Mouse (Mus musculus) stomach, postnatal 0 days (tissue): ENCODE measurements at regions not wholly inside any gene's neighbourhood (a gene's known extent, or its start where the extent isn't known, plus 50 kb on each side); places are given as distances from the start of the nearest gene placed in this dataset.

Experiments used
- ATAC-seq: fragments of 200-750 bp; cut with Nextera tagmentation; 2 replicates; pipeline ENCODE4 v1.8.0; 2017; ENCODE audit not compliant: low FRiP score, low TSS enrichment
- DNase-seq: peaks from one replicate; pipeline ENCODE4 v3.0.0-alpha.2; 2016; ENCODE audit warnings: low spot score
- H3K27ac ChIP-seq: fragments of 300-500 bp; sonication (generic); replicated peaks from 2 replicates; pipeline ENCODE4 v1.5.1; 2014; ENCODE audit warnings: mild to moderate bottlenecking, control low read depth
- H3K27me3 ChIP-seq: fragments of 300-500 bp; sonication (generic); 2 replicates; pipeline ENCODE4 v1.6.1; 2014; ENCODE audit warnings: low read length; ENCODE audit not compliant: control insufficient read depth, insufficient read depth
- H3K36me3 ChIP-seq: fragments of 300-500 bp; sonication (generic); 2 replicates; pipeline ENCODE4 v1.6.1; 2014; ENCODE audit warnings: low read length, mixed read lengths; ENCODE audit not compliant: control insufficient read depth, insufficient read depth
- H3K4me1 ChIP-seq: fragments of 300-500 bp; sonication (generic); replicated peaks from 2 replicates; pipeline ENCODE4 v1.6.1; 2014; ENCODE audit warnings: antibody characterized with exemption; ENCODE audit not compliant: control insufficient read depth, insufficient read depth
- H3K4me2 ChIP-seq: fragments of 300-500 bp; sonication (generic); replicated peaks from 2 replicates; pipeline ENCODE4 v1.6.1; 2014; ENCODE audit warnings: low read depth, mild to moderate bottlenecking, control low read depth, moderate library complexity
- H3K4me3 ChIP-seq: fragments of 300-500 bp; sonication (generic); 2 replicates; pipeline ENCODE4 v1.5.1; 2014; ENCODE audit warnings: low read depth, low read length, control low read depth
- H3K9ac ChIP-seq: fragments of 300-500 bp; sonication (generic); 2 replicates; pipeline ENCODE4 v1.6.1; 2014; ENCODE audit warnings: mild to moderate bottlenecking, low read length, control low read depth, mixed read lengths
- H3K9me3 ChIP-seq: fragments of 300-500 bp; sonication (generic); 2 replicates; pipeline ENCODE4 v1.6.1; 2016; ENCODE audit warnings: low read length; ENCODE audit not compliant: control insufficient read depth
- CTCF ChIP-seq: IDR thresholded peaks from 2 replicates; pipeline ENCODE4 v1.5.1; 2016; ENCODE audit warnings: antibody characterized with exemption, low read depth, mild to moderate bottlenecking, moderate library complexity
- EP300 ChIP-seq: optimal IDR thresholded peaks from 2 replicates; pipeline ENCODE3; 2016; ENCODE audit warnings: antibody characterized with exemption
- WGBS: fragments of 180-500 bp; shearing (Covaris S2); extraction: QIAGEN DNeasy Blood & Tissue Kit; methylation state at CpG from one replicate; pipeline ENCODE4 v1.1.7; 2014; 5-methylcytosine and 5-hydroxymethylcytosine counted together

DNA sequence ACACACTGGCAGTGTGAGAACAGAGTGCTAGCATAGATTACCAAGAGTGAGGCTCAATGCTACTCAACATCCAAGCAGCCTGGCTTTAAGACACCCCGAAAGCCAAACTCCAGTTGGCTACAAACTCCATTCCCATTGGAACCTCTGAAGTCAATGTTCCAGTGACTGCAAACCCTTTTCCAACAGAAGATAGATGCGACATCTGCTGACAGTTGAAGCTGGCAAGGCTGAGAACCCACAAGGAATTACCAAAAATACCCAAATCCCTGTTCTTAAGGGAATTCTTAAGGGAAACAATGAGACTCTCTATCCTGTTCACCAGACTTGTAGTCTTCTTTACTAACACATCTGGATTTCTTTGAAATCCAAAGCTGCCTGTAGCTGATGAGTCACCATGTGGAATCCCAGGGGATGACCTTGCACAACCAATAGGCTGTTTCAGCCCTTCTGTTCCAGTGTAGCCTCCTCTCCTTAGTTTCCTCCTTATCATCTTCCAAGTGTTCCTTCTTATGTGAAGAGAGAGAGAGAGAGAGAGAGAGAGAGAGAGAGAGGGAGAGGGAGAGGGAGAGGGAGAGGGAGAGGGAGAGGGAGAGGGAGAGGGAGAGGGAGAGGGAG, 70.1 kb upstream of the Xylt1 start:
- H3K27me3 ChIP-seq = no peaks in the 10 kb centered on the region
- H3K4me1 ChIP-seq = no peaks in the 10 kb centered on the region
- WGBS = 78% methylated on average over 2 of the region's 2 CpGs
- no peak overlapping the region for H3K27ac ChIP-seq
- H3K9ac ChIP-seq = no peak overlapping the region
- TF ChIP-seq CTCF (no peak), EP300 (no peak)
- no peaks in the 10 kb centered on the region for H3K9me3 ChIP-seq
- ATAC-seq (no peak), DNase-seq (no peak)
- no peak overlapping the region for H3K4me2 ChIP-seq
- no peak overlapping the region for H3K4me3 ChIP-seq
- H3K36me3 ChIP-seq = no peaks in the 10 kb centered on the region

DNA sequence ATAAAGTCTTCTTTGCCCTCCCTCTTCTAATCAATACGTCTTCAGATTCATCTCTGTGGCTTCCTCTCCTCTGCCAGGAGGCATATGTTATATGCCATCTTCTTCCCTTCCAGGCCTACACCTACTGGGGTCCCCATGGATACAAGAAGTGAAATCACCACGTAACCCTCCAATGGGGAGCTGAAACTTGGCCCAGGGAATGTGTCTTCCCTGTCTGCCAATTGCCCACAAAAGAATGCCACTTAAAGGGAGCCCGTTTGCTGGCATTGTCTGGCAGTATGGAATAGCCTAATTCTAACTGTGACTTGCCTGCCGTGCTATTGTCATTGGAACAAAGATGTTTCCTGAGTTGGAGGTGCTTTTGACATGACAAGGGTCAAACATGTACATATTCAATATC, 69.5 kb upstream of the Xylt1 start:
- Histone ChIP-seq H3K27me3 (no peaks in the 10 kb centered on the region), H3K36me3 (no peaks in the 10 kb centered on the region), H3K27ac (no peak overlapping the region), H3K9ac (no peak overlapping the region), H3K4me1 (no peaks in the 10 kb centered on the region), H3K9me3 (no peaks in the 10 kb centered on the region), H3K4me3 (no peak overlapping the region), H3K4me2 (no peak overlapping the region)
- WGBS = 63% methylated on average over 4 of the region's 4 CpGs
- TF ChIP-seq CTCF = no peak
- TF ChIP-seq EP300 = no peak
- DNase-seq = no peak
- no peak for ATAC-seq

DNA sequence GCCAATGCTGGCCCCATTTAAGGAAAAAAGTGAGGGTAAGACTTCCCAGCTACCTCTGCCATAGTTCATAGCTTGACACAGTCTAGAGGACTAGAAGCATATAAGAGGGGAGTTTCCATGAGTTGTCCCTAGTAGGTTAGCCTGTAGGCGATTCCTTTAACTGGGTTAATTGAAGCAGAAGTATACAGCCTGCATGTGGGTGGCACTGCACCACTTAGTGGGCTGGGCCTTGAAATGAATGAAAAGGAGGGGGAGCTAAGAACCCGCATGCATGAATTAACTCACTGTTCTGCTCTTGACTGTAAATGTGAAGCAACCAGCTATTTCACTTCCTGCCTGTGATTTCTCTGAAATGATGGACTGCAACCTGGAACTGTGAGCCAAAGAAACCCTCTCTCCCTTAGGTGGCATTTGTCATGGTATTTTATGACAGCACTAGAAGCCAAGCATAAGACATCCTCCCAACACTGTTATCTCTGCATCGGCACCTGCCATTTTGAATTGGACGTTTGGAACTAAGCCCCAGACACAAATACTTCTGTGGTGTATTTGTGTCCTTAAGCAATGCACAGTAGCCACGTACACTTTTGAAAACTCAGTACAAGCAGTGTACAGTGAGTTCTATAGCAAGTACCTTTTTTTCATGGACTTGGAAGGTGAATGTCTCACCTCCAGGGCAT, 64.5 kb upstream of the Xylt1 start:
- TF ChIP-seq EP300 (no peak), CTCF (no peak)
- 78% methylated on average over 5 of the region's 5 CpGs for WGBS
- DNase-seq = no peak

DNA sequence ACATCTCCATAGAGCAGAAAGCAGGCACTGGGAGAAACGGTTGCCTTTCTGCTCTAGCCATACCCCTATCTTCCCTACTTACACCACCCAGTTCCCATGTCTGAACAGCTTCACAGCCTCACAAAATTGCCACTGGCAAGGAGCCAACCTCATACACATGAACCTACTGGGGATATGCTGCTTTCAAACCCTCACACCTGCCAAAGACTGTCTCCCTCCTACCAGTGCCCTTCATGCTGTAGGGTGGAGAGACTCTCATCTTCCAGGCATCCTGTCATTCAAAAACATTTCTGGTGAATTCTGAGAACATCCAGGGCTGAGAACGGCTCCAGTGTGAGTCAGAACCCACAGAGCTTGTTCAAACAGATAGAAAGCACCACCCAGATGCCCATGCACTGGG, 63.4 kb upstream of the Xylt1 start:
- Histone ChIP-seq H3K4me3 (no peak overlapping the region), H3K4me2 (no peak overlapping the region), H3K27ac (no peak overlapping the region), H3K4me1 (no peaks in the 10 kb centered on the region), H3K36me3 (no peaks in the 10 kb centered on the region), H3K27me3 (no peaks in the 10 kb centered on the region), H3K9me3 (no peaks in the 10 kb centered on the region), H3K9ac (no peak overlapping the region)
- TF ChIP-seq CTCF (no peak), EP300 (no peak)
- DNase-seq (no peak), ATAC-seq (no peak)
- 30% methylated on average over 2 of the region's 2 CpGs for WGBS

More for the DNA sequence above, 64.5 kb upstream of the Xylt1 start:
- no peaks in the 10 kb centered on the region for H3K9me3 ChIP-seq
- no peak overlapping the region for H3K4me2 ChIP-seq
- H3K27me3 ChIP-seq = no peaks in the 10 kb centered on the region
- H3K36me3 ChIP-seq = no peaks in the 10 kb centered on the region
- H3K4me1 ChIP-seq = no peaks in the 10 kb centered on the region
- no peak overlapping the region for H3K4me3 ChIP-seq
- no peak for ATAC-seq
- no peak overlapping the region for H3K9ac ChIP-seq
- no peak overlapping the region for H3K27ac ChIP-seq

DNA sequence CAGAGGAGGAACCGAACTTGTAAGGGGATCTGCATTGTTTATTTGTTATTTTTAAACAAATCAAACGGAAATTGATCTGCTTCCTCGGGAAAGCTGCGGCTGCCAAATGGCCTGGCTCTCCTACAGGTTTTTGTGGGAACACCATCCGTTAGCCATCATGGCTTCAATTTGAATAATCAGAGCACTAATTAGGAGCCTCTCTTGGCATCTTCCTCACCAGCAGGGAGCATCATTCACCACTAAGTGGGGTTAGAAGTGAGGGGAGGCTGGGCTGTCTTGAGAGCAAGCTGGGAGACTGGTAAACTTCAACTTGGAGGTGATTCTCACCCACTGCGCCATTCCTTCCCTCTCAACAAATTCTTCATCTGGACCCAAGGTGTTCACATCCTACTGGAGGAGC, 60.2 kb upstream of the Xylt1 start:
- H3K36me3 ChIP-seq = no peaks in the 10 kb centered on the region
- H3K4me3 ChIP-seq = no peak overlapping the region
- H3K27me3 ChIP-seq = no peaks in the 10 kb centered on the region
- no peak overlapping the region for H3K27ac ChIP-seq
- ATAC-seq (no peak), DNase-seq (no peak)
- H3K4me2 ChIP-seq = no peak overlapping the region
- H3K9me3 ChIP-seq = no peaks in the 10 kb centered on the region
- H3K9ac ChIP-seq = no peak overlapping the region
- TF ChIP-seq CTCF (peak; percentile 32; the same call in 1 of the 2 replicates), EP300 (no peak)
- 50% methylated on average over 6 of the region's 6 CpGs for WGBS
- no peaks in the 10 kb centered on the region for H3K4me1 ChIP-seq
